Mouse (Mus musculus) lung, adult 18-20 months (tissue): Measurements from ENCODE around the gene Sf1.

Experiments
- DNase-seq, 2 experiments: peaks; one replicate each; pipeline ENCODE4 v3.0.0; 2022; ENCODE audit warnings: mixed read lengths in 2 of 2

Sf1 gene

GRCm38 (mm10) chr19:6421211-6421590 lies 57.7 kb downstream of the Sf1 start:
- no peak for DNase-seq

GRCm38 (mm10) chr19:6422014-6422413 lies 58.5 kb downstream of the Sf1 start:
- no peak for DNase-seq

GRCm38 (mm10) chr19:6423241-6423640 lies 59.8 kb downstream of the Sf1 start:
- no peak for DNase-seq

GRCm38 (mm10) chr19:6424137-6424881 lies 60.8 kb downstream of the Sf1 start:
- no peak for DNase-seq

- no peak for DNase-seq
Observed at GRCm38 (mm10) chr19:6425595-6425994, 62.1 kb downstream of the Sf1 start.

- DNase-seq: no peak
Observed at GRCm38 (mm10) chr19:6426703-6427500, 63.4 kb downstream of the Sf1 start.
